Mouse (Mus musculus) heart, postnatal 0 days (tissue): Measurements from ENCODE around the gene Siglec1.

Experiments used
- CTCF ChIP-seq: IDR thresholded peaks from 2 replicates; pipeline ENCODE4 v1.5.1; 2016; ENCODE audit warnings: antibody characterized with exemption, control low read depth, low read depth
- EP300 ChIP-seq: IDR thresholded peaks from 2 replicates; pipeline ENCODE4 v1.6.1; 2016; ENCODE audit warnings: antibody characterized with exemption, low read depth

GRCm38 (mm10) chr2:131063404-131063864, 23.1 kb downstream of the Siglec1 start, which contains the start of gene Adam33:
- TF ChIP-seq CTCF (no peak), EP300 (no peak)
